Comparison of ENCODE assay signal across 13 mouse cellular contexts in the genomic region with DNA sequence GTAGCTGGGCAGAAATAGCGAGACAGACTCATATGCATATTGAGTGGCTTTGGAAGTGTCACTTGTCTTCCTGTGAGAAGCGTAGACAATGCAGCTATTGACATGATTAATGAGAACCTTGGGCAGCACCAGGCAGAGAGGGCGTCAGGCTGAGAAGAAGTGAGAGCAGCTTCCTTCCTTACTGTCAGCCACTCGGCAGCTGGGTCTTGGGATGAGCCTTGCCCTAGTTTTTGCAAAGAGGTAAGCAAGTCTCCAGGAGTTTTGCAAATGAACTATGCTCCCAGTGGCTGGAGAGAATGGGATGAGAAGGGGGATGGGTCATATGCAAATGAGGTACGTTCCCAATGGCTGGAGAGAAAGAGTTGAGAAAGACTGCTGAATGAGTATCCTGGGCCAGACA.
DNase-seq lines count a peak whose midpoint lies in the region; ATAC-seq lines count a peak whose summit lies in the region.
"Had no signal": no experiment of that assay in that cellular context is flagged by ENCODE, and none has a peak within 500 bp of the region (broad histone marks: within the 10 kb centered on the region; RNA-seq: fewer than 3 reads in every experiment).

No protein-coding gene starts in this region.

- no peak overlapping the region for H3K27ac ChIP-seq in forebrain, embryonic 15.5 days (replicated peaks)
- no peak overlapping the region for H3K27ac ChIP-seq in forebrain, embryonic 14.5 days (ENCODE audit: low read depth, low read length)
- no peak overlapping the region for H3K27ac ChIP-seq in neural tube, embryonic 11.5 days (ENCODE audit: low read depth, low read length)
- H3K27ac ChIP-seq in neural tube, embryonic 15.5 days (replicated peaks): no peak overlapping the region
- H3K27ac ChIP-seq: embryonic facial prominence, embryonic 12.5 days; layer of hippocampus, adult 2 months; stomach, embryonic 15.5 days had no signal

- DNase-seq in forebrain, embryonic 14.5 days (ENCODE audit: low spot score): no peak
- peak; percentile 26 for DNase-seq in neural tube, embryonic 11.5 days (ENCODE audit: low spot score)
- DNase-seq in yolk sac, embryonic 10.5 days (ENCODE audit: low spot score): peak; percentile 83
- no peak for DNase-seq in spleen, adult 12 weeks (ENCODE audit: low spot score)
- no peak for DNase-seq in left cerebral cortex, postnatal 10 days (ENCODE audit: extremely low spot score in 1 of 2, low spot score in 2 of 2)
- DNase-seq: cerebellum, adult 11-12 months; liver had no signal

- H3K36me3 ChIP-seq in forebrain, embryonic 15.5 days: no peaks in the 10 kb centered on the region
- no peaks in the 10 kb centered on the region for H3K36me3 ChIP-seq in forebrain, embryonic 14.5 days (ENCODE audit: control insufficient read depth, insufficient read depth, low read length)
- H3K36me3 ChIP-seq in neural tube, embryonic 11.5 days (ENCODE audit: control insufficient read depth, insufficient read depth, low read length): no peaks in the 10 kb centered on the region
- no peaks in the 10 kb centered on the region for H3K36me3 ChIP-seq in neural tube, embryonic 15.5 days
- H3K36me3 ChIP-seq: embryonic facial prominence, embryonic 12.5 days; stomach, embryonic 15.5 days had no signal

- 11% methylated on average over 5 of the region's 5 CpGs for WGBS in forebrain, embryonic 15.5 days
- 13% methylated on average over 5 of the region's 5 CpGs for WGBS in forebrain, embryonic 14.5 days
- WGBS in neural tube, embryonic 11.5 days: 10% methylated on average over 5 of the region's 5 CpGs
- WGBS in neural tube, embryonic 15.5 days: 5% methylated on average over 5 of the region's 5 CpGs

- no peak overlapping the region for H3K9ac ChIP-seq in forebrain, embryonic 15.5 days (replicated peaks)
- no peak overlapping the region for H3K9ac ChIP-seq in forebrain, embryonic 14.5 days (ENCODE audit: low read length)
- H3K9ac ChIP-seq in neural tube, embryonic 11.5 days (ENCODE audit: low read length): no peak overlapping the region
- no peak overlapping the region for H3K9ac ChIP-seq in neural tube, embryonic 15.5 days (replicated peaks)
- H3K9ac ChIP-seq: embryonic facial prominence, embryonic 12.5 days; stomach, embryonic 15.5 days had no signal

- peak; percentile 32; the same call in 1 of the 2 replicates for ATAC-seq in forebrain, embryonic 15.5 days (replicated peaks)
- no peak for ATAC-seq in forebrain, embryonic 14.5 days
- ATAC-seq in neural tube, embryonic 11.5 days (ENCODE audit: insufficient read depth, low FRiP score, low TSS enrichment): peak; percentile 82
- ATAC-seq in neural tube, embryonic 15.5 days (ENCODE audit: low FRiP score): no peak
- ATAC-seq in hematopoietic stem cell, adult 5-6 weeks (replicated peaks in 1 of 2; ENCODE audit: insufficient read depth in 1 of 2, low FRiP score in 2 of 2, low TSS enrichment in 1 of 2, low read depth in 1 of 2, poor library complexity in 2 of 2, severe bottlenecking in 2 of 2): peak; percentile 7 to 55; a peak in 3 of 4 replicates

- no peak overlapping the region for H3K4me2 ChIP-seq in forebrain, embryonic 15.5 days (replicated peaks)
- no peak overlapping the region for H3K4me2 ChIP-seq in forebrain, embryonic 14.5 days (ENCODE audit: low read length)
- H3K4me2 ChIP-seq in neural tube, embryonic 11.5 days (ENCODE audit: low read depth): no peak overlapping the region
- no peak overlapping the region for H3K4me2 ChIP-seq in neural tube, embryonic 15.5 days
- H3K4me2 ChIP-seq: embryonic facial prominence, embryonic 12.5 days; stomach, embryonic 15.5 days had no signal

- H3K4me3 ChIP-seq in forebrain, embryonic 15.5 days: no peak overlapping the region
- no peak overlapping the region for H3K4me3 ChIP-seq in forebrain, embryonic 14.5 days (ENCODE audit: low read depth, low read length)
- H3K4me3 ChIP-seq in neural tube, embryonic 11.5 days (ENCODE audit: low read depth, low read length): no peak overlapping the region
- H3K4me3 ChIP-seq in neural tube, embryonic 15.5 days (replicated peaks): no peak overlapping the region
- H3K4me3 ChIP-seq: embryonic facial prominence, embryonic 12.5 days; layer of hippocampus, adult 2 months; stomach, embryonic 15.5 days had no signal

- intact Hi-C loops in left cerebral cortex, postnatal 10 days (cut with DNase I): no loop called here

- H3K9me3 ChIP-seq in forebrain, embryonic 15.5 days: no peaks in the 10 kb centered on the region
- H3K9me3 ChIP-seq in forebrain, embryonic 14.5 days (replicated peaks; ENCODE audit: control insufficient read depth, low read length): no peaks in the 10 kb centered on the region
- no peaks in the 10 kb centered on the region for H3K9me3 ChIP-seq in neural tube, embryonic 11.5 days (ENCODE audit: control insufficient read depth, low read length)
- H3K9me3 ChIP-seq in neural tube, embryonic 15.5 days (replicated peaks): no peaks in the 10 kb centered on the region
- H3K9me3 ChIP-seq: embryonic facial prominence, embryonic 12.5 days; stomach, embryonic 15.5 days had no signal

- H3K4me1 ChIP-seq in forebrain, embryonic 15.5 days: 0 out of 2 replicates have a peak, but pooled peaks cover 8% of the 10 kb centered on the region
- H3K4me1 ChIP-seq in forebrain, embryonic 14.5 days (ENCODE audit: control insufficient read depth, insufficient read depth, low read length): peaks cover 3% of the 10 kb centered on the region; the same call in 1 of the 2 replicates
- no peaks in the 10 kb centered on the region for H3K4me1 ChIP-seq in neural tube, embryonic 11.5 days (ENCODE audit: control insufficient read depth, insufficient read depth, low read length)
- 0 out of 2 replicates have a peak, but pooled peaks cover 6% of the 10 kb centered on the region for H3K4me1 ChIP-seq in neural tube, embryonic 15.5 days
- H3K4me1 ChIP-seq: stomach, embryonic 15.5 days had no signal

- no peaks in the 10 kb centered on the region for H3K27me3 ChIP-seq in forebrain, embryonic 15.5 days
- H3K27me3 ChIP-seq in forebrain, embryonic 14.5 days (replicated peaks; ENCODE audit: control insufficient read depth, insufficient read depth, low read length): no peaks in the 10 kb centered on the region
- no peaks in the 10 kb centered on the region for H3K27me3 ChIP-seq in neural tube, embryonic 11.5 days (ENCODE audit: control insufficient read depth, insufficient read depth, low read length)
- no peaks in the 10 kb centered on the region for H3K27me3 ChIP-seq in neural tube, embryonic 15.5 days (replicated peaks)
- H3K27me3 ChIP-seq: embryonic facial prominence, embryonic 12.5 days; stomach, embryonic 15.5 days had no signal

Comparison
In these comparisons a context has a peak if more than half of its experiments do, and no peak if none do; other contexts are left out.
1. ATAC-seq: peak in forebrain, embryonic 15.5 days (single experiment), neural tube, embryonic 11.5 days (single experiment) and hematopoietic stem cell, adult 5-6 weeks (2 of 2); none in forebrain, embryonic 14.5 days (single experiment) and neural tube, embryonic 15.5 days (single experiment).
2. DNase-seq: peak in neural tube, embryonic 11.5 days (single experiment) and yolk sac, embryonic 10.5 days (single experiment); none in forebrain, embryonic 14.5 days (single experiment), spleen, adult 12 weeks (single experiment) and left cerebral cortex, postnatal 10 days (0 of 2).